Mouse (Mus musculus) heart, postnatal 0 days (tissue): ENCODE results near the gene Tra2a.
A peak's percentile ranks its signal among the peaks of the same experiment; 100 is the strongest.

Experiments
- CTCF ChIP-seq: IDR thresholded peaks from 2 replicates; pipeline ENCODE4 v1.5.1; 2016; ENCODE audit warnings: antibody characterized with exemption, control low read depth, low read depth
- EP300 ChIP-seq: IDR thresholded peaks from 2 replicates; pipeline ENCODE4 v1.6.1; 2016; ENCODE audit warnings: antibody characterized with exemption, low read depth

DNA sequence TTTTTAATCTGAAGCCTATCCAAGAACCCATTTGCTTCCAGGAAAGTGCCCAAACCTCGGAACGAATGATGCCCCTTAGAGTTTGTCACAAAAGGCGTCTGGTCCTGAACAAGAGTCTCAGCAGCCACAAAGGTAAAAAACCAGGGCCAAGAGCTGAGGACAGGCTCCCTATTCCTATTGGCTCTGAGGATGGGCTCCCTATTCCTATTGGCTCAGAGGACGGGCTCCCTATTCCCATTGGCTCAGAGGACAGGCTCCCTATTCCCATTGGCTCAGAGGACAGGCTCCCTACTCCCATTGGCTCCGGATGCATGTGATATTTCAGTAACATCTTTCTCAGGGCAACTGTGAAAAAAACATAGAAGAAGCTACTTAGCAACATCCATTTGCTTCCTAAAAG, 54.9 kb downstream of the Tra2a start:
- peak; percentile 92 for TF ChIP-seq EP300
- TF ChIP-seq CTCF, result no peak
